In genomic region chr17:15199235-15199634, GRCm38 (mm10) we compare ENCODE assay signal across 12 mouse cellular contexts.
DNase-seq lines count a peak whose midpoint lies in the region; ATAC-seq and TF ChIP-seq lines count a peak whose summit lies in the region.
"Had no signal": no experiment of that assay in that cellular context is flagged by ENCODE, and none has a peak within 500 bp of the region (broad histone marks: within the 10 kb centered on the region; RNA-seq: fewer than 3 reads in every experiment).

No protein-coding gene starts in this region.

- H3K27me3 ChIP-seq in embryonic facial prominence, embryonic 12.5 days: no peaks in the 10 kb centered on the region
- peaks cover 13% of the 10 kb centered on the region; the same call in 1 of the 2 replicates for H3K27me3 ChIP-seq in hindbrain, embryonic 12.5 days
- no peaks in the 10 kb centered on the region for H3K27me3 ChIP-seq in midbrain, embryonic 12.5 days
- H3K27me3 ChIP-seq in lung, postnatal 0 days (replicated peaks; ENCODE audit: insufficient read depth, low read length): no peaks in the 10 kb centered on the region

- peaks cover 10% of the 10 kb centered on the region for H3K4me1 ChIP-seq in embryonic facial prominence, embryonic 12.5 days
- H3K4me1 ChIP-seq in hindbrain, embryonic 12.5 days: peaks cover 20% of the 10 kb centered on the region
- peaks cover 22% of the 10 kb centered on the region for H3K4me1 ChIP-seq in midbrain, embryonic 12.5 days
- H3K4me1 ChIP-seq in lung, postnatal 0 days (ENCODE audit: insufficient read depth, low read depth, low read length): peaks cover 7% of the 10 kb centered on the region; the same call in 1 of the 2 replicates
- H3K4me1 ChIP-seq: megakaryocyte, embryonic 14.5 days had no signal

- H3K9me3 ChIP-seq in embryonic facial prominence, embryonic 12.5 days: no peaks in the 10 kb centered on the region
- H3K9me3 ChIP-seq in hindbrain, embryonic 12.5 days (replicated peaks): no peaks in the 10 kb centered on the region
- no peaks in the 10 kb centered on the region for H3K9me3 ChIP-seq in midbrain, embryonic 12.5 days
- no peaks in the 10 kb centered on the region for H3K9me3 ChIP-seq in lung, postnatal 0 days (ENCODE audit: low read length)
- H3K9me3 ChIP-seq: megakaryocyte, embryonic 14.5 days had no signal

- no peak overlapping the region for H3K4me3 ChIP-seq in embryonic facial prominence, embryonic 12.5 days
- no peak overlapping the region for H3K4me3 ChIP-seq in hindbrain, embryonic 12.5 days
- no peak overlapping the region for H3K4me3 ChIP-seq in midbrain, embryonic 12.5 days
- H3K4me3 ChIP-seq in lung, postnatal 0 days (ENCODE audit: low read depth, low read length): no peak overlapping the region
- H3K4me3 ChIP-seq: megakaryocyte, embryonic 14.5 days had no signal

- no peak for ATAC-seq in embryonic facial prominence, embryonic 12.5 days (ENCODE audit: insufficient number of reproducible peaks, insufficient read depth, low FRiP score, low TSS enrichment)
- ATAC-seq in hindbrain, embryonic 12.5 days (ENCODE audit: low FRiP score): peak; percentile 43; the same call in 1 of the 2 replicates
- ATAC-seq in midbrain, embryonic 12.5 days (ENCODE audit: low FRiP score, low read depth): no peak
- ATAC-seq in lung, postnatal 0 days: no peak

- H3K27ac ChIP-seq in embryonic facial prominence, embryonic 12.5 days: 0 out of 2 replicates have a peak overlapping the region, but pooled peaks have one; percentile 11
- peak overlapping the region; percentile 45; the same call in 1 of the 2 replicates for H3K27ac ChIP-seq in hindbrain, embryonic 12.5 days
- H3K27ac ChIP-seq in midbrain, embryonic 12.5 days (replicated peaks): peak overlapping the region; percentile 35
- no peak overlapping the region for H3K27ac ChIP-seq in lung, postnatal 0 days (ENCODE audit: low read length)

- no peaks in the 10 kb centered on the region for H3K36me3 ChIP-seq in embryonic facial prominence, embryonic 12.5 days
- no peaks in the 10 kb centered on the region for H3K36me3 ChIP-seq in hindbrain, embryonic 12.5 days
- H3K36me3 ChIP-seq in midbrain, embryonic 12.5 days: no peaks in the 10 kb centered on the region
- H3K36me3 ChIP-seq in lung, postnatal 0 days (ENCODE audit: insufficient read depth, low read length): no peaks in the 10 kb centered on the region

- no peak for TF ChIP-seq EP300 in lung, postnatal 0 days (IDR thresholded peaks at IDR 0.05)

- 26% methylated on average over 3 of the region's 3 CpGs for WGBS in embryonic facial prominence, embryonic 12.5 days
- WGBS in hindbrain, embryonic 12.5 days: 27% methylated on average over 3 of the region's 3 CpGs
- WGBS in midbrain, embryonic 12.5 days: 47% methylated on average over 3 of the region's 3 CpGs
- WGBS in lung, postnatal 0 days: 62% methylated on average over 3 of the region's 3 CpGs

- H3K9ac ChIP-seq in embryonic facial prominence, embryonic 12.5 days: no peak overlapping the region
- peak overlapping the region; percentile 32; the same call in 1 of the 2 replicates for H3K9ac ChIP-seq in hindbrain, embryonic 12.5 days
- H3K9ac ChIP-seq in midbrain, embryonic 12.5 days (replicated peaks): no peak overlapping the region
- H3K9ac ChIP-seq in lung, postnatal 0 days (replicated peaks; ENCODE audit: low read depth): no peak overlapping the region

- no peak for TF ChIP-seq CTCF in lung, postnatal 0 days (IDR thresholded peaks at IDR 0.05)

- H3K4me2 ChIP-seq in embryonic facial prominence, embryonic 12.5 days (replicated peaks): no peak overlapping the region
- no peak overlapping the region for H3K4me2 ChIP-seq in hindbrain, embryonic 12.5 days (replicated peaks)
- no peak overlapping the region for H3K4me2 ChIP-seq in midbrain, embryonic 12.5 days (replicated peaks)
- H3K4me2 ChIP-seq in lung, postnatal 0 days (replicated peaks; ENCODE audit: low read depth, low read length): no peak overlapping the region

- DNase-seq in CD4-positive, CD25-positive, alpha-beta regulatory T cell, adult 2 months (ENCODE audit: low read depth, low spot score): peak; percentile 23
- DNase-seq in cerebellum, adult 9-10 months: no peak
- DNase-seq in gastrocnemius, postnatal 25 days: no peak
- DNase-seq in lung, postnatal 0 days (ENCODE audit: low spot score): no peak
- no peak for DNase-seq in lung, postnatal 36 days
- DNase-seq: cerebellum, adult 8-10 months; kidney, adult 2 months; lung, adult 18-20 months had no signal
